In genomic region chr10:79322033-79322736, GRCm38 (mm10) we compare ENCODE assay signal across 9 mouse cellular contexts. TPM values are rescaled to one million over a fixed set of nuclear protein-coding genes. Genes with fewer than 3 reads are reported as not detected.
DNase-seq lines count a peak whose midpoint lies in the region; ATAC-seq and TF ChIP-seq lines count a peak whose summit lies in the region.
"Not testable (repeated sequence)": the region's sequence is repeated elsewhere in the genome, so short reads cannot be mapped to it uniquely, and the experiment has no call there.
"Had no signal": no experiment of that assay in that cellular context is flagged by ENCODE, and none has a peak within 500 bp of the region (broad histone marks: within the 10 kb centered on the region; RNA-seq: fewer than 3 reads in every experiment).

No protein-coding gene starts in this region.

- DNase-seq in ZHBTc4 (ENCODE audit: low read depth, low spot score), result peak; percentile 8
- DNase-seq in heart, embryonic 10.5 days (ENCODE audit: low spot score), result not testable (repeated sequence)
- peak; percentile 47 for DNase-seq in limb, embryonic 10.5 days (ENCODE audit: low spot score)
- peak; percentile 46 for DNase-seq in lung, embryonic 14.5 days
- DNase-seq in neural tube, embryonic 10.5 days (ENCODE audit: extremely low spot score, low spot score), result peak; percentile 43

- H3K4me3 ChIP-seq in embryonic facial prominence, embryonic 13.5 days, result peak overlapping the region; percentile 41
- H3K4me3 ChIP-seq in heart, embryonic 10.5 days, result peak overlapping the region; percentile 48
- H3K4me3 ChIP-seq in hindbrain, embryonic 16.5 days (ENCODE audit: low read length), result peak overlapping the region; percentile 34
- peak overlapping the region; percentile 43 for H3K4me3 ChIP-seq in limb, embryonic 10.5 days
- peak overlapping the region; percentile 30 for H3K4me3 ChIP-seq in lung, embryonic 14.5 days (ENCODE audit: low read depth, low read length)
- H3K4me3 ChIP-seq in stomach, embryonic 16.5 days (replicated peaks; ENCODE audit: low read length), result peak overlapping the region; percentile 38

- peak; percentile 59 for TF ChIP-seq CTCF in lung, embryonic 14.5 days (IDR thresholded peaks at IDR 0.05; ENCODE audit: low read depth)

- ATAC-seq in embryonic facial prominence, embryonic 13.5 days (ENCODE audit: insufficient number of reproducible peaks, insufficient read depth, low FRiP score, low TSS enrichment, low read depth); stomach, embryonic 16.5 days (ENCODE audit: insufficient read depth, low FRiP score): not testable (repeated sequence)
- peak; percentile 50; the same call in 1 of the 2 replicates for ATAC-seq in hindbrain, embryonic 16.5 days
- ATAC-seq in lung, embryonic 14.5 days (ENCODE audit: insufficient read depth), result peak; percentile 74

- not testable (repeated sequence) for H3K27me3 ChIP-seq in embryonic facial prominence, embryonic 13.5 days; heart, embryonic 10.5 days (ENCODE audit: insufficient read depth, poor library complexity, severe bottlenecking); hindbrain, embryonic 16.5 days (replicated peaks; ENCODE audit: control insufficient read depth, insufficient read depth, low read length); limb, embryonic 10.5 days (ENCODE audit: low read depth, poor library complexity, severe bottlenecking); lung, embryonic 14.5 days (ENCODE audit: insufficient read depth, low read length); stomach, embryonic 16.5 days (ENCODE audit: control insufficient read depth, insufficient read depth, low read length)

- 7% methylated on average over 16 of the region's 16 CpGs for WGBS in embryonic facial prominence, embryonic 13.5 days
- WGBS in heart, embryonic 10.5 days, result 4% methylated on average over 16 of the region's 16 CpGs
- WGBS in hindbrain, embryonic 16.5 days, result 4% methylated on average over 16 of the region's 16 CpGs
- 5% methylated on average over 16 of the region's 16 CpGs for WGBS in limb, embryonic 10.5 days
- WGBS in lung, embryonic 14.5 days, result 2% methylated on average over 16 of the region's 16 CpGs
- WGBS in stomach, embryonic 16.5 days, result 4% methylated on average over 16 of the region's 16 CpGs

- not testable (repeated sequence) for H3K27ac ChIP-seq in embryonic facial prominence, embryonic 13.5 days; hindbrain, embryonic 16.5 days (ENCODE audit: low read depth, low read length); stomach, embryonic 16.5 days (ENCODE audit: low read length)
- H3K27ac ChIP-seq in heart, embryonic 10.5 days, result 0 out of 2 replicates have a peak overlapping the region, but pooled peaks have one; percentile 36
- H3K27ac ChIP-seq in limb, embryonic 10.5 days, result peak overlapping the region; percentile 77
- peak overlapping the region; percentile 70; the same call in 1 of the 2 replicates for H3K27ac ChIP-seq in lung, embryonic 14.5 days (ENCODE audit: low read depth)

- peak overlapping the region; percentile 58; the same call in 1 of the 2 replicates for H3K9ac ChIP-seq in embryonic facial prominence, embryonic 13.5 days
- H3K9ac ChIP-seq in hindbrain, embryonic 16.5 days (ENCODE audit: low read depth, low read length); stomach, embryonic 16.5 days (ENCODE audit: low read length): not testable (repeated sequence)
- peak overlapping the region; percentile 41 for H3K9ac ChIP-seq in lung, embryonic 14.5 days

- peak overlapping the region; percentile 48 for H3K4me2 ChIP-seq in embryonic facial prominence, embryonic 13.5 days
- H3K4me2 ChIP-seq in hindbrain, embryonic 16.5 days (ENCODE audit: low read length), result peak overlapping the region; percentile 41
- peak overlapping the region; percentile 47 for H3K4me2 ChIP-seq in lung, embryonic 14.5 days
- H3K4me2 ChIP-seq in stomach, embryonic 16.5 days (ENCODE audit: low read depth, low read length), result peak overlapping the region; percentile 43

- H3K4me1 ChIP-seq in embryonic facial prominence, embryonic 13.5 days; heart, embryonic 10.5 days; hindbrain, embryonic 16.5 days (ENCODE audit: control insufficient read depth, insufficient read depth, low read depth, low read length); limb, embryonic 10.5 days; lung, embryonic 14.5 days (ENCODE audit: insufficient read depth); stomach, embryonic 16.5 days (ENCODE audit: control insufficient read depth, insufficient read depth, low read length): not testable (repeated sequence)

- not testable (repeated sequence) for H3K9me3 ChIP-seq in embryonic facial prominence, embryonic 13.5 days; heart, embryonic 10.5 days; hindbrain, embryonic 16.5 days (ENCODE audit: control insufficient read depth, low read length); limb, embryonic 10.5 days (replicated peaks); lung, embryonic 14.5 days (ENCODE audit: low read depth, low read length); stomach, embryonic 16.5 days (replicated peaks; ENCODE audit: control insufficient read depth, low read length)

- not testable (repeated sequence) for H3K36me3 ChIP-seq in embryonic facial prominence, embryonic 13.5 days; heart, embryonic 10.5 days; hindbrain, embryonic 16.5 days (ENCODE audit: control insufficient read depth, insufficient read depth, low read length); limb, embryonic 10.5 days; lung, embryonic 14.5 days (ENCODE audit: insufficient read depth); stomach, embryonic 16.5 days (ENCODE audit: control insufficient read depth, insufficient read depth, low read length)

RNA-seq across cellular contexts. Expression of gene Vmn2r82, which starts 34.1 kb away (rescaled TPM):
- not detected in 2 replicates for polyA plus RNA-seq in embryonic facial prominence, embryonic 13.5 days (2015; fragmentation: Nextera tagmentation; extraction: Ambion mirVana)
- not detected in 2 replicates for polyA plus RNA-seq in heart, embryonic 10.5 days (2016; fragmentation: Nextera tagmentation; extraction: Ambion mirVana)
- polyA plus RNA-seq in hindbrain, embryonic 16.5 days (2015; fragmentation: Nextera tagmentation; extraction: Ambion mirVana), result not detected in 2 replicates
- polyA plus RNA-seq in limb, embryonic 10.5 days (2016; fragmentation: Nextera tagmentation; extraction: Ambion mirVana), result not detected in 2 replicates
- polyA plus RNA-seq in lung, embryonic 14.5 days (2014; fragmentation: Nextera tagmentation; extraction: Ambion mirVana), result not detected in 2 replicates
- not detected in 2 replicates for polyA plus RNA-seq in stomach, embryonic 16.5 days (2015; fragmentation: Nextera tagmentation; extraction: Ambion mirVana)
- polyA plus RNA-seq: thymus, postnatal 0 days had no signal
